Mouse (Mus musculus) embryonic facial prominence, embryonic 13.5 days (tissue): ENCODE data around the gene Inca1. TPM values are rescaled to one million over a fixed set of nuclear protein-coding genes. Genes with fewer than 3 reads are reported as not detected.
A peak's percentile ranks its signal among the peaks of the same experiment; 100 is the strongest.

Experiments used
- ATAC-seq: fragments of 200-750 bp; cut with Nextera tagmentation; 2 replicates; pipeline ENCODE4 v1.8.0; 2017; ENCODE audit warnings: low read depth; ENCODE audit not compliant: insufficient number of reproducible peaks, insufficient read depth, low FRiP score, low TSS enrichment
- H3K27ac ChIP-seq: fragments of 300-500 bp; sonication (generic); 2 replicates; pipeline ENCODE4 v1.5.1; 2015; ENCODE audit warnings: moderate library complexity, mild to moderate bottlenecking, inconsistent platforms
- H3K27me3 ChIP-seq: fragments of 300-500 bp; sonication (generic); 2 replicates; pipeline ENCODE4 v1.6.1; 2015; ENCODE audit warnings: mild to moderate bottlenecking, inconsistent platforms
- H3K36me3 ChIP-seq: fragments of 300-500 bp; sonication (generic); 2 replicates; pipeline ENCODE4 v1.6.1; 2015; ENCODE audit warnings: mild to moderate bottlenecking, inconsistent platforms
- H3K4me1 ChIP-seq: fragments of 300-500 bp; sonication (generic); 2 replicates; pipeline ENCODE4 v1.6.1; 2015; ENCODE audit warnings: inconsistent platforms
- H3K4me2 ChIP-seq: fragments of 300-500 bp; sonication (generic); 2 replicates; pipeline ENCODE4 v1.6.1; 2015; ENCODE audit warnings: moderate library complexity, mild to moderate bottlenecking, inconsistent platforms
- H3K4me3 ChIP-seq: fragments of 300-500 bp; sonication (generic); 2 replicates; pipeline ENCODE4 v1.5.1; 2015; ENCODE audit warnings: mild to moderate bottlenecking, inconsistent platforms
- H3K9ac ChIP-seq: fragments of 300-500 bp; sonication (generic); 2 replicates; pipeline ENCODE4 v1.6.1; 2015; ENCODE audit warnings: mild to moderate bottlenecking, inconsistent platforms
- H3K9me3 ChIP-seq: fragments of 300-500 bp; sonication (generic); 2 replicates; pipeline ENCODE4 v1.6.1; 2016; ENCODE audit warnings: inconsistent platforms
- WGBS: fragments of 180-500 bp; shearing (Covaris S2); methylation state at CpG from one replicate; pipeline ENCODE4 v1.1.7; 2015; ENCODE audit warnings: mixed read lengths; 5-methylcytosine and 5-hydroxymethylcytosine counted together
- polyA plus RNA-seq: library from polyadenylated mRNA; unstranded; fragments of >200 nt; fragmentation: Nextera tagmentation; extraction: Ambion mirVana; gene quantifications from 2 replicates; pipeline ENCODE4 v1.2.1, GENCODE M21; 2015

The Inca1 gene
- polyA plus RNA-seq, 1 experiment from 2014 or later, result 1.1 TPM

GRCm38 (mm10) chr11:70656456-70656927 lies 43.5 kb downstream of the Inca1 start:
- peak overlapping the region; percentile 97 for H3K4me2 ChIP-seq
- WGBS, result 5% methylated on average over 16 of the region's 16 CpGs
- H3K36me3 ChIP-seq, result peaks cover 25% of the 10 kb centered on the region
- peak overlapping the region; percentile 100 for H3K9ac ChIP-seq
- H3K27me3 ChIP-seq, result no peaks in the 10 kb centered on the region
- peak overlapping the region; percentile 97 for H3K27ac ChIP-seq
- ATAC-seq, result 0 out of 2 replicates have a peak, but pooled peaks have one; percentile 17
- no peaks in the 10 kb centered on the region for H3K9me3 ChIP-seq
- peak overlapping the region; percentile 100 for H3K4me3 ChIP-seq
- peaks cover 49% of the 10 kb centered on the region for H3K4me1 ChIP-seq

- H3K4me2 ChIP-seq, result peak overlapping the region; percentile 97
- under 1% methylated on average over 61 of the region's 61 CpGs for WGBS
- peak overlapping the region; percentile 97 for H3K27ac ChIP-seq
- H3K4me3 ChIP-seq, result peak overlapping the region; percentile 100
- H3K9ac ChIP-seq, result peak overlapping the region; percentile 100
- peaks cover 56% of the 10 kb centered on the region for H3K4me1 ChIP-seq
- H3K9me3 ChIP-seq, result no peaks in the 10 kb centered on the region
- ATAC-seq, result 0 out of 2 replicates have a peak, but pooled peaks have one; percentile 10
- peaks cover 26% of the 10 kb centered on the region for H3K36me3 ChIP-seq
- H3K27me3 ChIP-seq, result no peaks in the 10 kb centered on the region
These were observed 44.1 kb downstream of the Inca1 start for GRCm38 (mm10) chr11:70655571-70656455.

DNA sequence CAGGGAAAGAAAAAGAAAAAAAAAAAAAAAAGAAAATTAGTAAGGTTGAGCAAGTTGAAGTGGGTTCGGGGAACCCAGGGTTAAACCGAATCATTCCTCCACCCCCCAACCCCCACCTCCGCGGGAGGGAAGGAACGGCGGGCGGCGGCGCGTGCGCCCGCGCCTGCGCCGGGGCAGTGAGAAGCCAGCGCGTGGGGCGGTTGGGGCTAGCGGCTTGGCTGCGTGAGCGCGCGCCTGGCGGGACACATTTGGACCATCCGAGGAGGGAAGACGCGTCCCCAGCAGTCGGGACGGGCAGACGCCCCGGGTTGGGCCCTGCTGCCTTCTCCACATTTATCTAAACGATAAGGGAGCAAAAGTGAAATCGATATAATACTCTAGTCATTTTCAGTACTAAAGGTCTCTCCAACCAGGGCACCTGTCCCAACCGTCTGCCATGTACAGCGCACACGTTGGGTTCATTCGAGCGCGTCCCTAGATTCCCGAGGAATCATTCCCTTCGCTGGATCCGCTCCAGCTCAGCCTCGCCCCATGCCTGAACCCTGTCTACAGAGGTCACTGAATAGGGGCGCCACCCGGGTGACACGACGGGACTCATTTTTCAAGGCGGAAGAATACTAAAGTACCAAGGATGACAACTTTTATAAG lies 44.9 kb downstream of the Inca1 start:
- Histone ChIP-seq H3K4me1 (peaks cover 62% of the 10 kb centered on the region), H3K27me3 (no peaks in the 10 kb centered on the region), H3K27ac (peak overlapping the region; percentile 97), H3K4me2 (peak overlapping the region; percentile 97), H3K9me3 (no peaks in the 10 kb centered on the region), H3K9ac (peak overlapping the region; percentile 100), H3K4me3 (peak overlapping the region; percentile 100), H3K36me3 (peaks cover 29% of the 10 kb centered on the region)
- WGBS, result 1% methylated on average over 40 of the region's 48 CpGs
- ATAC-seq, result no peak

DNA sequence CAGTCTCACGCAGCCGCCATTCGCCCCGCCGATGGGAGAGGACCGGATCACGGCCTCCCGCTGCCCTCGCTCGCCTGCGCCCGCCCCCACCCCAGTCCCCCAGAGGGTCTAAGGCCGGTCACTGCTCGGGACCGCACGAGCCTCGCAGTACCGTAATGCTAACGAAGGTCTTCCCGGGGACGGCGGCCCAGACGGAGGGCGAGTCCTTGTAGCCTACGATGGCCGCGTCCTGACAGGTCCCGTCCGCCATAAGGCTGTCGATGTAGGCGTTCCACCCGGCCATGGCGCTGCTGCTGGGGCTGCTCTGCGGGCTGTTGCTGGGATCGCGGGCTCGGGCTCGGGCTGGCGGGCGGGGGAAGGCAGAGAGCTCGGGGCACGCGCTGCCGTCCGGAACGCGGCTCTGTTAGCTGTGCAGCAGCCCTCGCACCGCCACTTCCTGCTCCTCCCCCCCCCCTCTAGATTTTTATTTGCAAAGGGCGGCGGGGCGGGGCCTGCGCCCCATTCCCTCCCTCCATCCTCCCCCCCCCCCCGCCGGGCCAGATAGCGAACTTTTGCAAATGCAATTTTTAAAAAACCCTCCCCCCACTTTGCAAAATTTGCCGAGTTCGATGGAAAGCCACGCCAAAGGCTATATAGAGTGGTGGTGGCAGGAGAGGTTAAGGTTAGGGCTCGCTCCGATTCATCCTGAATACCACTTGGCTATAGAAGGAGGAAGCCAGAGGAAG lies 45.6 kb downstream of the Inca1 start, which contains the start of gene Pfn1:
Gene Pfn1, minus strand, starts transcription at position 447 of the 725 bp plus-strand sequence.
- H3K4me3 ChIP-seq, result peak within 1 kb of the TSS; percentile 100
- H3K9ac ChIP-seq, result peak within 1 kb of the TSS; percentile 100
- H3K4me2 ChIP-seq, result peak within 1 kb of the TSS; percentile 97
- no peaks in the 10 kb centered on the region for H3K27me3 ChIP-seq
- peak; percentile 33; the same call in 1 of the 2 replicates for ATAC-seq
- peak within 1 kb of the TSS; percentile 97 for H3K27ac ChIP-seq
- H3K36me3 ChIP-seq, result peaks cover 36% of the 10 kb centered on the region
- 0% methylated on average over 60 of the region's 61 CpGs for WGBS
- H3K9me3 ChIP-seq, result no peaks in the 10 kb centered on the region
- H3K4me1 ChIP-seq, result peaks cover 69% of the 10 kb centered on the region

DNA sequence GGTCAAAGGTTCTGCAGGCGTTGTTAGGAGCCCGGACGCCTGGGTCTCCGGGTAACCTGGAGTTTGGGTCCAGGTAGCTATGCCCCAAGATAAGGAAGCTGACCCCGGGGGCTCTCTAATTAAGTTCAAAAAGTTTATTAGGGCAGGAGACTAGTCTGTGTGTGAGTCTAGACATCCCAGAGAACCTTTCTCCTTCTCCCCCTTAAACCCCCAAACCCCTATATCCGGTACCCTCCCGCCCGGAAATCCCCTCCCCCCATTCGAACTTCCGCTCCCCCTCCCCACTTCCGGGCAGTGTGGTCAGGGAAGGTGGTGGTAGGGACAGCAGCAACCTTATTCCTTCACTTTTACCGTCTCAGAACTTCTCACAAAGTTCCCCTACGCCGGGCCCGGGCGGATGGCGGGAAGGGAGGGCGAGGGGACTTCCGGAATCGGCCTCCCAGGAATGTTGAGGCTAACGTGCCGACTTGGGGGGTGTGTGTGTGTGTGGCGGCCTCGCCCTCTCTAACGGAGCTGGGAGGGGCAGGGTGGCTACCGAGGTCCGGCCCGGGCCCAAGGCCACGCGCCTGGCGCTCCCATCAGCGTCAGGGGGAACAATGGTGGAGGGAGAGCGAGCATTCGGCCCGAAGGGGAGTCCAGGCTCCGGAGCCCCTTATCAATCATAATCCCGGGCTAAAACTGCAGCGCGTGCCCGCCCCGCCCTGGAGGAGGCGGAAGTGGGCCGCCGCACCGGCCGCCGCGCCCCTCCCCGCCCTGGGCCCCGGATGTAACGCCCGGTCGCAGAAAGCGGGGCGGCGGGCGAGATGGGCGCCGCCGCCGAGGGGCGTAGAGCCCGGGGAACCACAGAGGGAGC lies 46.4 kb downstream of the Inca1 start:
- peak overlapping the region; percentile 97 for H3K4me2 ChIP-seq
- H3K9ac ChIP-seq, result peak overlapping the region; percentile 100
- peak overlapping the region; percentile 100 for H3K4me3 ChIP-seq
- peaks cover 44% of the 10 kb centered on the region for H3K36me3 ChIP-seq
- peaks cover 73% of the 10 kb centered on the region for H3K4me1 ChIP-seq
- no peaks in the 10 kb centered on the region for H3K9me3 ChIP-seq
- no peaks in the 10 kb centered on the region for H3K27me3 ChIP-seq
- under 1% methylated on average over 59 of the region's 63 CpGs for WGBS
- ATAC-seq, result peak; percentile 29; the same call in 1 of the 2 replicates
- H3K27ac ChIP-seq, result peak overlapping the region; percentile 97

DNA sequence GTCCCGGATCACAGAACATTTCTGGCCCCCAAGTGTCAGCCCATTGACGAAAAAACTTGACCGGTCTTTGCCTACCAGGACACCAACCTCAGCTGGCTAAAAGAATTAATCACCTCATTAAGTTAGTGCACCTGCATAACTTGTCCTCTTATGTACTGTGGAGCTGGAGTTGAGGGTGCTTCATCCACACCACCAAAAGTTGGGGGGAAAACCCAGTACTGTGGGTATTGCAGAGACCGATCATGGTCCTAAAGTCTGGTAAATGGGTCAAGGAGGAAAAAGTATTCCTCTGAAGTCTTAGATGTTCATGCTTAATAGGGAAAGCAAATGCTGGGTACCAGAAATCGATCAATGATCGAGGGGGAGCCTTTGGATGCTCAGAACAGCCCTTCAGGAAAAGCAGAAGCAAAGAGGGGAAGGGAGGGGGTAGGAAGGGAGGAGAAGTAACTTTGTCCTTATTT lies 47.0 kb downstream of the Inca1 start:
- peaks cover 47% of the 10 kb centered on the region for H3K36me3 ChIP-seq
- WGBS, result 46% methylated on average over 6 of the region's 6 CpGs

DNA sequence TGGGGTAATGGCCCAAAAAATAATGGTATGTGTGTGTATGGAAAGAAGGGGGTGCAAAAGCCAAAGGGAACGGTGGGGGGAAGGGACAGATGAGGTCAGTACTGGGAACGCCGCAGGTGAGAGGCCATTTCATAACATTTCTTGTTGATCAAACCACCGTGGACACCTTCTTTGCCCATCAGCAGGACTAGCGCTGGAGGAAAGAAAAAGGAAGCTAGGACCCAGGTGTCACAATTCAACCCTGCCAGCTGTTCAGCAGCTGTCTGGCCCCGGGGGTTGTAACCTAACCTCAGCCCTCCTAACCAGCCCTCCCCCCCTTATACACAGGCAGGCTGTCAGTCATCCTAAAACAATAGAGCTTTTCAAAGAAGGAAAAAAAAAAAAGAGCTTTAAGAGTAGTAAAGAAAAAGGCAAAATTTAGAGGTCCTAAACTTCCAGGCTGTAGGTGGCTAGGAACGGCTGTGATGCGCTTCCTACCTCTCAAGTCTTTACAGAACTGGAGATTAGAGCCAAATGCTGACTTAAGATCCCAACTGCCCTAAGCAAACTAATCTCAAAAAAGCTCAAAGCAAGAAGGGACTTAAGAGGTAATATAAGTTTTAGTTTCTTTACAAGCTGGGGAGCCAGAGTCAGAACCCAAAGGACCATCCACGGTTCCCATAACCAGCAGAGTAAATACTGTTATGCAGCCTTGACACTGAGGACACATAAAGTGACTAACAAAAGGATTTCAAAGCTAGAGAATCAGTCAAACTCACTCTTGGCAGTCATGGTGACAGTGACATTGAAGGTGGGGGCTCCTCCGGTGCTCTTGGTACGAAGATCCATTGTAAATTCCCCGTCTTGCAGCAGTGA lies 47.7 kb downstream of the Inca1 start:
- peaks cover 47% of the 10 kb centered on the region for H3K36me3 ChIP-seq
- H3K9ac ChIP-seq, result peak overlapping the region; percentile 100
- no peaks in the 10 kb centered on the region for H3K9me3 ChIP-seq
- H3K27me3 ChIP-seq, result no peaks in the 10 kb centered on the region
- peaks cover 69% of the 10 kb centered on the region for H3K4me1 ChIP-seq
- ATAC-seq, result no peak
- H3K4me3 ChIP-seq, result peak overlapping the region; percentile 100
- H3K4me2 ChIP-seq, result peak overlapping the region; percentile 97
- WGBS, result 37% methylated on average over 12 of the region's 12 CpGs
- H3K27ac ChIP-seq, result peak overlapping the region; percentile 97

More for the DNA sequence above, 47.0 kb downstream of the Inca1 start:
- peaks cover 73% of the 10 kb centered on the region for H3K4me1 ChIP-seq
- no peaks in the 10 kb centered on the region for H3K27me3 ChIP-seq
- H3K9me3 ChIP-seq, result no peaks in the 10 kb centered on the region
- peak overlapping the region; percentile 97 for H3K27ac ChIP-seq
- H3K9ac ChIP-seq, result peak overlapping the region; percentile 100
- ATAC-seq, result no peak
- H3K4me3 ChIP-seq, result peak overlapping the region; percentile 100
- peak overlapping the region; percentile 97 for H3K4me2 ChIP-seq

- no peak overlapping the region for H3K27ac ChIP-seq
- H3K9ac ChIP-seq, result peak overlapping the region; percentile 27; the same call in 1 of the 2 replicates
- 75% methylated on average over 2 of the region's 2 CpGs for WGBS
- no peaks in the 10 kb centered on the region for H3K27me3 ChIP-seq
- peaks cover 60% of the 10 kb centered on the region for H3K4me1 ChIP-seq
- H3K9me3 ChIP-seq, result no peaks in the 10 kb centered on the region
- peak overlapping the region; percentile 100; the same call in 1 of the 2 replicates for H3K4me3 ChIP-seq
- H3K36me3 ChIP-seq, result peaks cover 47% of the 10 kb centered on the region
- no peak for ATAC-seq
- H3K4me2 ChIP-seq, result peak overlapping the region; percentile 97
These were observed 48.6 kb downstream of the Inca1 start for GRCm38 (mm10) chr11:70651391-70651790.

GRCm38 (mm10) chr11:70650322-70651175 lies 49.4 kb downstream of the Inca1 start:
- H3K4me1 ChIP-seq, result peaks cover 60% of the 10 kb centered on the region
- no peak for ATAC-seq
- no peaks in the 10 kb centered on the region for H3K9me3 ChIP-seq
- H3K4me3 ChIP-seq, result no peak overlapping the region
- WGBS, result 77% methylated on average over 12 of the region's 12 CpGs
- peak overlapping the region; percentile 27; the same call in 1 of the 2 replicates for H3K9ac ChIP-seq
- peak overlapping the region; percentile 97; the same call in 1 of the 2 replicates for H3K4me2 ChIP-seq
- H3K36me3 ChIP-seq, result peaks cover 50% of the 10 kb centered on the region
- H3K27me3 ChIP-seq, result no peaks in the 10 kb centered on the region
- peak overlapping the region; percentile 48; the same call in 1 of the 2 replicates for H3K27ac ChIP-seq
